Mouse (Mus musculus) left cerebral cortex, postnatal 4 days (tissue): ENCODE results near the gene Tnfrsf8. TPM values are rescaled to one million over a fixed set of nuclear protein-coding genes. Genes with fewer than 3 reads are reported as not detected.
"Not testable (repeated sequence)": the region's sequence is repeated elsewhere in the genome, so short reads cannot be mapped to it uniquely, and the experiment has no call there.

Experiments
- DNase-seq: peaks from one replicate; pipeline ENCODE4 v3.0.0-alpha.2; 2022
- intact Hi-C: fragments of 180-260 bp; cut with DNase I; formaldehyde crosslinking; loops from one replicate; pipeline ENCODE4 v1.15.1; 2025
- total RNA-seq, 2 experiments: library from RNA; stranded (reverse); gene quantifications; 2 replicates each; pipeline ENCODE4 v1.2.3; 2021

Tnfrsf8 gene
- total RNA-seq = 1 to 10 TPM in 1 of 2 experiments, under 1 TPM in 1; 0.38 to 1.3 TPM

DNA sequence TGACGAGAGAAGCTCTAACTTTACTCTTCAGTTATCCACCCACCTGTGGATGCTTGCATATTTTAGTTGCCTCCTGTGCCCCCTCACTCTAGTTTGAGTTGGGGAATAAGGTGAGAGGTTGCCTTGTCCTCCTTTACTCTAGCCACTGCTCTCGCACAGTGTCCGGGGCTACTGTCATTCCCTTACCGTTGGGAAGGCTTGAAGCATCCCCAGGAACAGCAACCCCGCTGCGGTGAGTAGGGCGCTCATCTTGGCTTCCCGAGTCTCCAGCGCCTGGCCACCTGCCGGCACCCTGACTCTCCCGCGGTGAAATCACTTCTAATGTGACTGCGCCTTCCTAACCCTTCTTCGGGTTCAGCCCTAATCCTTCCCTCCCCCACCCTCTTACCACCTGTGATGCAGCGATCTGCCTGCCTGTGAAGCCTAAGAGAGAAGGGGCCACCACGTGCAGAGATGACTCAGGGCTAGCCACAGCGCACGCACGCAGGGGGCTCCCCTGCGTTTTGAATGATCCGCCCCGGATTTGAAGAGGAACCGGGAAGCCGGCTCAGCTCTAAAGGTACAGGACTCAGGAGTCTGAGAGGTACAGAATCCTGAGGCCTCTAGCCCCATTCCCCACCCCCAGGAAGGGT, at the start of gene Tnfrsf8:
Gene Tnfrsf8 (minus strand): TSS at position 329 of the 632 bp plus-strand sequence.
- no peak for DNase-seq
- intact Hi-C loops = no loop called here

DNA sequence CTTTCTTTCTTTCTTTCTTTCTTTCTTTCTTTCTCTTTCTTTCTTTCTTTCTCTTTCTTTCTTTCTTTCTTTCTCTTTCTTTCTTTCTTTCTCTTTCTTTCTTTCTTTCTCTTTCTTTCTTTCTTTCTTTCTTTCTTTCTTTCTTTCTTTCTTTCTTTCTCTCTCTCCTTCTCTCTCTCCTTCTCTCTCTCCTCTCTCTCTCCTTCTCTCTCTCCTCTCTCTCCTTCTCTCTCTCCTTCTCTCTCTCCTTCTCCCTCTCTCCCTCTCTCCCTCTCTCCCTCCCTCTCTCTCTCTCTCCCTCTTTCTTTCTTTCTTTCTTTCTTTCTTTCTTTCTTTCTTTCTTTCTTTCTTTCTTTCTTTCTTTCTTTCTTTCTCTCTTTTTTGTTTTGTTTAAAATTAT, 46.7 kb upstream of the Tnfrsf8 start:
- intact Hi-C loops, DNase-seq: not testable (repeated sequence)

DNA sequence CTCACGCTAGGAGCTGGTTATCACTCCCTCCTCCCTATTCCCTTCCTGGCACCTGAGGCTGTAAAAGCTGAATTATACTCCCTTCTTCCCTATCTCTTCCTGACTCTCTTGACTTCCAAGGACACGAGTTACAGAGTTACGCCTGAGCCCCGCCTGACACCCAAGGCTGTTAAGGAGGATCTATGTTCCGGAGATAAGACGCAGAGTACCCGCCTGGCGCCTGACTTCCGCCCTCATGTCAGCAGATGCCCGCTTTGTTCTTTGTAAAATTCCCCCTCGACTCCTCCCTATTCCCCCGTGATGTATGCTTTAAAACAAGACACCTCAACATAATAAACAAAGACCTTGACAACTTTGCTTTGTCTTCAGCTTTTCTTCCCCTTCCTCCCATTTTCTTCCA, 46.1 kb upstream of the Tnfrsf8 start:
- intact Hi-C loops = no loop called here
- no peak for DNase-seq

DNA sequence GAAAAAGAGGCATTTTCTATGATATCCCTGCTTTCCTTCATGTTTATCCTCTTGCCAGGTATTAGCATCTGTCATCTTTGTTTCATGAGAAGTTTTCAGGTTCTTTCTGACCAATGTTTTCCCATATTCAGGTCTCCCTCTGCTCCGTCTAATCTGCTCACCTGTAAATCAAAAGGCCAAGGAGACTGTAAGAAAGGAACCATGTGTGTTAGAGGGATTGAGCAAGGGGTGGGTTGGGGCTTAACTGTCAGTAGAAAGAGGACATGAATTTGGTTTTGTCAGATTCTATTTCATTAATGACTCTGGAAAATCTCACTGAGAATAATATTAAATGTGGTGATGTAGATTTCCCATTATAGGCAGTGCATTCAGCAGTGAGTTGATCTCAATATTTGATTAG, 45.6 kb upstream of the Tnfrsf8 start:
- no peak for DNase-seq
- intact Hi-C loops = no loop called here

DNA sequence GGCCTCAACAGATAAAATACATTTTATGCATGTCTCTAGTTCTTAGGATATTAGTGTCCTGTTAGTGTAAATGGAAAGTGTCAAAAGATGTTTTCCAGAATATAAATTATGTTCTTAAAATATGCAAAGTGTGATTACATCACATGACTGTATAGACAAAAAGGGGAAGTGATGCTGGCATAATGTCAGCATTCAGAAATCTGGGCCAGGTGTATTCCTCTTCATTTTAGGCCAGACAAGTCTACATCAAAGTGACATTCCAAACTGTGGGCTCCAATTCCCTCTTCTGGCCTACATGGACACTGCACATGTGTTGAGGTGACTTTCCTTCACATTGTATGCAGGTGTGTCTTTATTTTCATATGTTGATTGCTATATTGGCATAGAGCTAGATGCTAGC, 41.3 kb upstream of the Tnfrsf8 start:
- DNase-seq = no peak
- intact Hi-C loops = no loop called here

DNA sequence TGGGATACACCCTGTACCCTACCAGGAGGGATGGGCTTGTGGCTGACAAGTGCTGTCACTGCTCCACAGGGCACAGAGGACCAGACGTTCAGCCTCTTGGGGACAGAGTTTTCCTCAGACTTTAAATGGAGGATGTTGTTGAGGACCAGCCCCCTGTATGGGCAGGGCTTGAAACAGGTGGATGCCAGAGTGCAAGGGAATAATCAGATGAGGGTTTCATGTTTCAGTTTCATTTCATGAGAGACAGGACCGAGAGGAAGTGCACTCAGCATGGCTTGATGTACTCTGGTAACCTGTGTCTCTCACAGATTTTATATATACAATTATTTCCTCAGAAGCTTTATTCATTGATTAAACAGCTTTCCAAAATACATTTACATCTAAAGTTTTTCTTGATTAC, 38.9 kb upstream of the Tnfrsf8 start:
- no peak for DNase-seq
- intact Hi-C loops = no loop called here

DNA sequence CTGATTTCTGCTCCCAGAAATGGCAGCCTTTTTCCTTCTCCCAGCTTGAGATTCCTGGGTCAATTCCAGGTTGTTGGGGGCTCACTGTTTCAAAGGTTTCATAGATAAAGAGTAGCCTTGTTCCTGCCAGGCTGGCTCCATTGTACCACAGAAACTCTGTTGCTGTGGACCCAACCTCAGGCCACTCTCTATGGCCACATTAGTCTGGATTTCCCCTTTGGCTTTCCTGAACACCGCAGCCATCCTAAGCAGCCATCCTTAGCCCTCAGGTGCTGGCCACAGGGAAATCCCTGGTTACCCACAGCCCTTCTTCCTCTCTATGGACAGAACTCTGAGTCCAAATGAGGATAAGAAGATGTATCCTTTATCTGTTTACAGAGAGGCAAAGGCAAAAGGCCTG, 30.0 kb upstream of the Tnfrsf8 start:
- intact Hi-C loops = no loop called here
- DNase-seq = no peak

DNA sequence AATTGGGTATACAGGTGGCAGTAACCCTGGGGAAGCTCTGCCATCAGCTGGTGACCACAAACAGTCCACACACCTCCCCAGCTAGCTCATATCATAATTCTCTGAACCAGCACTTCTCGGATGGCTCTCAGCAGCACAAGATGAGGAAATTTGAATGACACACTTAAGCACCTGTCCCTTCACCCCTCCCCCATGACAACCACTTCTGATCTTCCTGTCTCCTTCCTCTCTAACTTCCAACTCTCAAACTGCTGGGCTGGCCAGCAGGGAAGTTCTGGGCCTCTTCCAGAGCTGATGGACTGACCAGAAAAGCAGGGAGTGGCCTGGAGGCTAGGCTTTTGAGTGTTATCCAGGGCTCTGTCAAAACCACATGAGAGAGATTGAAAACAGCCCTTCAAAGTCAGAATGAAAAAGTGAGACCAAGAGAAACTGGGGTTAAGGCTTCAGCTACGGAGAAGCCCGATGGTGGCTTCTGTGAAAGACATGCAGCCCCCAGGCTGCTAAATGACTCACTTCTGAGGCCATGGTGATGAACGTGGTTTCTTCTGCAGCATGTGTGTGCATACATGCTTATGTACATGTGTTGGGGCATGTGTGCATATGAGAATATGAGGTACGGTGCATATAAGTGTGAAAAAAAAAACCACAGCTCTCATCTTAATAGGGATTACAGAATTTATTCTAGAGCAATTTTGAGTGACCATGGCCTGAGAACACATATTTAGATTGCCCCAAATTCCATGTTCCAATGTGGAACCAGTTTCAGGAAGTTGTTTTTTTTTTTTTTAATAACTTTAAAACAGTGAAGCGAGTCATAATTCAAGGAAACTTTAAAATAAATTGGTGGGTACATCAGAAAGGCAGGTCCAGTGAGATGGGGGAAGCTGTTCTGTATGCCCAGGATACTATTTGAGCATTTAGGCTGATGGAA, 27.2 kb upstream of the Tnfrsf8 start:
- DNase-seq = no peak
- intact Hi-C loops = no loop called here

DNA sequence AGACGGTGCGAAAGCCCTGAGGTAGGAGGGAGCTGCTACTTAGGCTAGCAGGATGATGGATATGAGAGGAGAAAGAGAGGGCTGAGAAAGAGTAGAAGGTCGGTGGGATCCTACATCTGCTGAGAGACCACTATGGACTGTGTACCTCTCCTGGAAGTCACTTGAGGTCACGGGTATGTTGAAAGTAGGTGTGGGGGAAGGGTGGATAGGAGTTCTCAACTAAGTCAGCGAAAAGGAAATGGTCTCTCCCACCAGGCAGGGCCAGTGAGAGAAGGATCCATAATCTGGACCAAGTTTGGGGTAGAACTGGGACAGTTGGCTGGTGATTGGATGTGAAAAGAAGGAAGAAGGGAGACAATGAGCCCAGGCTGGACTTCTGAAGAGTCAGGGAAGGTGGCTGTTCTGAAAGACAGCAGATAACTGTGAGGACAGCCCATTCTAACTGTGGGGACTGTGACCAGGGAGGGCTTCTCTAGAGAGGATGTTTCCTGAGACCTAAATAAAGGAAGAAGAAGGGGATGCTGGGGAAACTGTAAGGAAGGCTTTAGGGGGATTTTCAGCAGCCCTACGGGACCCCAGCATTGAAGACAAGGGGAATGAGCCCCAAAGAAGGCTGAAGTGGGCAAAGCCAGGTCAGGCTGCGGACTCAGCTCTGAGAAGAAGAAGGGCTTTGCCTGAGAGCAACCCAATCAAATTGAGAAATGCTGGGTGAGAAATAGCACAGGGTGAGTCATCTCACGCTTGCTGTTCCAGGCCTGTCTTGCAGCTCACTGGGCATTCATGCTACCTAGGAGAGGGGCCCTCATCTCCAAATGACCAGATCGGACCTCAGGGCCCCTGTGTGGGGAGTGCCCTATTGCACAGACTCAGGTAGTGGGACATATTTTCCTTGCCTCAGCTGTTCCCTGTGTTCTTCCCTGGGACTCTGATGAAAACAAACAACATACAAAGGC, 23.2 kb upstream of the Tnfrsf8 start:
- intact Hi-C loops = no loop called here
- DNase-seq = no peak

DNA sequence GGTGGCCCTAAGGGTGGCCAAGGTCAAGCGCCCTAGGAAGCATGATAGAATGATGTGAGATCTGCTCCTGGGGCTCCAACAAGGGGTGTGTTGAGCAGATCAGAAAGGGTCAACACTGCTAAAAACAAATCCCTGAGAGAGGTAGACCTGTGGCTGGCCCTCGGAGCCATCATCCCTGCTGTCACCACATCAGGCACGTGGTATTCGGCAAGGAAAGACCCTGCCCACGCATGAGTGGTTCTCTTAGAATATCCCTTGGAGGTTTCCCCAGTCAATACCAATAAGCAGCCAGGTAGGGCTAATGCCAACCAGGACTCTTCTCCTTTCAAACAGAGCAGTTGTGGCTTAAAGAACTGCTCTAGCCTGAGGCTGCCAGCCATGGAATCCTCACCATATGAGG, 21.6 kb upstream of the Tnfrsf8 start:
- intact Hi-C loops = no loop called here
- DNase-seq = no peak

DNA sequence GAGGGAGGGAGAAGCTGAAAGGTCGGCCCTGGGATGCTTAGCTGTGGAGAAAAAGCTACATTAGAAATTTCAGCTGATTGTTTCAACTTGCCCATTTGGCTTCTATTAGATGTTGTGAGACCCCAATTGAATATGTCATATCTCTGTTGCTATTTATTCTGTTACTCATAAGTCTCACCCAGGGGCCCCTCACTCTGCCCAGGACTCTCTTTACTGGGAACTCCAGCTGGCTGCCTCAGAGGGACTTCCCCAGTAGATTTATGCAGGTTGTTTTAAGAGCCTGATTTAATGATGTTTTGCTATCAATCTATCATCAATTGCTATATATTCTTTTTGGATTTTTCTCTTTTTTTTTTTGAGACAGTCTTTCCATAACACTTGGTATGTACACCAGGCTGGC, 21.1 kb upstream of the Tnfrsf8 start:
- no peak for DNase-seq
- intact Hi-C loops = no loop called here

DNA sequence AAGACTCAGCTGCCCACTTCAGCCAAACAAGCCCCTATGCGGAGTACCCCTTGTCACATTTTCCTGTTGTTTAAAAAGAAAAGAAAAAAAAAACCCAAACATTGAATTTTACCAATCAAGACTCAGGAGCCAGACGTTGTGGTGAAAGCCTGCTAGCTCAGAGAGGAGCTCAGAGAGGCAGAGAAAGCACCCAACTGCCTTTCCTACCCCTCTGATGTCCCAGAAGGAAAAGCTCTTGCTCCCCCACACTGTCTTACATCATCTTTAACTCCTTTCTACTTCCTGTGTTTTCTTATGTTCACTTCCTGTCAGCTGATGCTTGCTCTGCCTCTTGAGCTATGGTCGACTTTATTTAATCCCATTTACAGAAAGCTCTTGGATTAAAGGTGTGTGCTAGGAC, 8.7 kb upstream of the Tnfrsf8 start:
- intact Hi-C loops = no loop called here
- no peak for DNase-seq

DNA sequence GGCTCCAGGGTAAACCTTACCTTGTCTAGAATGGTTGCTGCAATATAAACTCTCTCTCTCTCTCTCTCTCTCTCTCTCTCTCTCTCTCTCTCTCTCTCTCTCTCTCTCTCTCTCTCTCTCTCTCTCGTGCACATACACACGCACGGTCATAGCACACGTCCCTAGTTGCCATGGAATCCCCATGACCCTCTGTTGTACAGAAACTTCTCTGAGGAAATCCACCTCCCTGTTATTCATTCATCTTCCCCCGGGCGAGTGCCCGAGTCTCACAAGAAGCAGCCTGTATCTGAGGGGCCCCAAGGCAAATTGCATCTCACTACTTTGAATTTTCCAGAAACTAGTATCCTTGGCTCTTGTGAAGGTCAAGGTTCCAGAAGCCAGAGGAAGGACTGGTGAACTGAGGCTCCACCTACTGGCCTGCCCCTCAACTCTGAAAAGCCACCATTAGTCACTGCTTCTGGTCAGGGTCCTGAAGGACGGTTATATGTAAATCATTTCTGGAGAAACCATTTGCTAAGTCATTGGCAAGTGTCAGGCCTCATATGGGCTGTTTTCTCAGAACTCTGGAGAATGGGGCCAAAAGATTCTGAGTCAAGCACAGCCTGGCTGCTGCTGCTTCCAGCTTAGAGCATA, 8.1 kb upstream of the Tnfrsf8 start:
- no peak for DNase-seq

DNA sequence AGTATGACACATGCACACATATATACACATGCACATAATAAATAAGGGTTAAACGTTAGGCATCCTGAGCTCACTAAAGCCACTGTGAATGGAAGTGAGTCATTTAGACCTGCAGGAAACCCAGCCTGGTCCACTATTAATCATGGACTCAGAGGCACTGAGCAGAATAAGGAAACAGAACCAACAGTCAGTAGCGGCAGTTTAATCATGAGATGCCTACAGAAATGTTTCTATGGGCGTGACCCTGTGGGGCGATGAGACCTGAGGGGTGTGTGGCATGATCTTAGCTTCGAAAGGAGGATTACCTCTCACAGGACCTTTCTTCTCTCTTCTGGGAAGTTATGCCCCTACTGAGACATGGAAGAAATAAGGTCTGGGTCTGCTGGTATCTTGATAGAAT, 7.2 kb upstream of the Tnfrsf8 start:
- intact Hi-C loops = no loop called here
- DNase-seq = no peak

More for the DNA sequence above, 8.1 kb upstream of the Tnfrsf8 start:
- intact Hi-C loops = no loop called here

DNA sequence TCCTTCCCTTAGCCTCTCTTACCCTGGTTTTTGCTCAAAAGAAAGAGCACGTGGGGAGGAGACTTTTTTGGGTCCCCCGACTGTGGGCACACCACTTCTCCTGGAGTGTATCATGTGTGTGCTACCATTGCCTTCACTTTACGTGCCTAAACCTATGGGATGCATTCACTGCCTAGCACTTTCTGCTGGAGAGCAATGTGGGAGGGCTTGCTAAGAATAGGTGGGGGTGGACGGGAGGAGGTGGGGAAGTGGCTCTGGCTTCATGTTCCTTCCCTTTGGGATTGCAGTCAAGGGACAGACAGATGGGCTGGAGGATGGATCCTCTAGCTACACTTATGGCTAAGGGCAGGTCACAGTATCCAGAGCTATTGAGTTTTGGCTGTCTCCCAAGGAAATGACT, 5.7 kb upstream of the Tnfrsf8 start:
- DNase-seq = no peak
- intact Hi-C loops = no loop called here

DNA sequence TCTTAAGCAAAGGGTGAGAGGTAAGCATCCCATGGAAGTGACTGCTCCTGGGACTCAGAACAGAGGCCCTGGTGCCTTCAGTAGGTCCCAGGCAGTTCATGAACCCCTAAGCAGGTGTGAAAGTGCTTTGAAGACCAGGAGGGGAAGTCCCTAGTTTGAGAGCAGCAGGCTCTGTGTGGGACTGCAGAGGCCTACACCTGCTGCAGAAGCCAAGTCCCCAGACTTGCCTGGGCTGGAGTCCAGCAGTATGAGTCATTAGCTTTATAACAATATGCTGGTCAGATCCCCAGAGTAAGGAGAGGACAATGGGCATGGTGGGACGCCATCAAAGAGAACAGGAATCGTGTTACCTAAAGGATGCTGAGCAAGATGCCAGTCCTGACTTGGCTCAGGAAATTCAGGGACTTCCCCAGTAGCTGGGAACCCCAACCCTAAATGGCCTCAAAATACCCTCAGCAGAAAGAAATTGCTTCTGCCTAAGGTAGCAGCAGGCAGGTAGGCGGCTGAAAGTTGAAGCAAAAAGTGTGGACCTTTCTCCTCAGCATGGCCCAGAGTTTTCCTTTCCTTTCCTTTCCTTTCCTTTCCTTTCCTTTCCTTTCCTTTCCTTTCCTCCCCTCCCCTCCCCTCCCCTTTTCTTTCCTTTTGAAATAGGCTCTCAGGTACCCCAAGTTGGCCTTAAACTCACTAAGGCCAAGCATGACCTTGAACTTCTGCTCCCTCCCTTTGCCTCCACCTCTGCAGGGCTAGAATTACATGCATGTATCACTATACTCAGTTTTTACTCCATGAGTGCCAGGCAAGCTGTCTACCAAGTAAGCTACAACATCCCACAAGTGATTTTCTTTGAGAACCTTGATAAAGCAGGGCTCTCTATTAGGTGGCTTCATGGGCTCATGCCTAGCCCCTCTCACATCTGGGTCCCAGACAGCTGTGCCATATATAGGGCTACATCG, 4.6 kb upstream of the Tnfrsf8 start:
- intact Hi-C loops = no loop called here
- DNase-seq = no peak

DNA sequence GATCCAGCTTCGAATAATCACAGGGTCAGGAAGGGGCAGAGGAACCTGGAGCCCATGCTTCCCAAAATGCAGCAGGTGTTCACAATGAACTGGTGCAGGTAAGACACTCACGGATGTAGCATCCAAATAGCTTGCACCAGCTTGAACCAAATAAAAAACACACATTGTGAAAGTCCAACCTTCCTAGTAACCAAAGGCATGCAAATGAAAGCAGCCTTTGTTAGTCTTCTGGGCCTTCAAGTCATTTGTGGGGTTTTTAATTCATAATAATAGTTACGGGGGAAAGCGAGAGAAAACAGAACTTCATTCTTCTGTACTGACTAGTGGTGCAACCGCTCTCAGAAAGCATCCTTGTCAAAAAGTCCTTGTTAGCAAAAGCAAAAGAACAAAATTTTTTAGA, 1.7 kb upstream of the Tnfrsf8 start:
- DNase-seq = no peak
- intact Hi-C loops = no loop called here

DNA sequence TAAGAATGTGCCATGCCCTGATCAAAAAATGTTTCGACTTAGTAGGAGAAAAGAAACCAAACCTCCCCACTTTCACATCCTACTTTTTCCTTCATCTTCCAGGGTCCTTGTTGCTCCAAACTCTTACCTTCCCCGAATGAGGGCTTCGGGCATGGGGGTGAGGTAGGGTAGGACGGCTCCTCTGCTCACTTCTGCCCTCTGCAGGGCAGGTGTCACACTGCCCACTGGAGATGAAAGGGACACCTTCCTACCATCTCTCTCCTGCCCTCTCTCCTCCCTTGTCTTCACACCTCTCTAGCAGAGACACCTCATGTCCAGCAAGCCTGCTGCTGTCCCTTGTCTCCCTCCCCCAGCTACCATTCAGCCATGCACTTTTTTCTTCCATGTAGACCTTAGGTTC, 998 bp downstream of the Tnfrsf8 start:
- intact Hi-C loops = no loop called here
- DNase-seq = no peak

DNA sequence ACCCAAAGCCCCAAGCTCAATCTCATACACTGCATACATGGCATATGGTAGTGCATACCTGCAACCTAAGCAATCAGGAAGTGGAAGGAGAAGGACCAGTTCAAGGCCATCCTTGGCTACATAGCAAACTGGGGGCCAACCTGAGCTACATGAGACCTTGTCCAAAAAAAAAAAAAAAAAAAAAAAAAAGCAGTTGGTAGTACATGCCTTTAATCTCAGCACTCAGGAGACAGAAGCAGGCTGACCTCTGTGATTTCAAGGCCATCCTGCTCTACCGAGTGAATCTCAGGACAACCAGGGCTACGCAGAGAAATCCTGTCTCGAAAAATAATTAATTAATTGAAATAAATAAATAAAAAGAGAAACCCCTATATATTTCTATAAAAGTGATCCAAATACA, 1.7 kb downstream of the Tnfrsf8 start:
- intact Hi-C loops = no loop called here
- no peak for DNase-seq

DNA sequence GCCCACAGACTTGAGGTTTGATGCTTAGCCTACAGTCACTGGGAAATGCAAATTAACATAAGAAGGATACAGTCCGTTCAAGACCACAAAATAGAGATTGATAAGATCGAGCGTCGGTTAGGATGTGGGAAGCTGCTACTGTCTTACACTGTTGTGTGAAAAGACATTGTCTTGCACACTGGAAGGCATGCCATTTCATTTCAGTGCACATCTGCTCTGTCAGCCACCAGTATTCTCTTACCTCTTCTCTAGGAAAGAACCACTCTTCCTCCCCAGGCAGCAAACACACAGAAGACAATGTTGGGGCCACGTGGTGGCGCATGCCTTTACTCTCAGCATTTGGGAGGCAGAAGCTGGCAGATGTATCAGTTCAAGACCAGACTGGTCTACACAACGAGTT, 2.4 kb downstream of the Tnfrsf8 start:
- no peak for DNase-seq
- intact Hi-C loops = no loop called here
